Mouse (Mus musculus): ENCODE measurements around the gene Snrpf.

GRCm38 (mm10) chr10:93588796-93589195 is 710 bp downstream of the Snrpf start:
- TF ChIP-seq POLR2A (IDR thresholded peaks at IDR 0.05; ENCODE audit: low read depth, low read length) = no peak
- TF ChIP-seq CTCF (IDR thresholded peaks at IDR 0.05; ENCODE audit: extremely low read depth, insufficient read length, insufficient replicate concordance, low read depth, low read length) = no peak

Data from small intestine, adult 2 months (tissue).